Mouse (Mus musculus) ES-Bruce4 (cell line): Measurements from ENCODE around the gene Sh3gl1. TPM values are rescaled to one million over a fixed set of nuclear protein-coding genes. Genes with fewer than 3 reads are reported as not detected.

Experiments
- H3K27ac ChIP-seq: 2 replicates; pipeline ENCODE4 v1.5.1; 2012; ENCODE audit warnings: low read length, inconsistent platforms; ENCODE audit not compliant: insufficient read depth
- H3K27me3 ChIP-seq: 2 replicates; pipeline ENCODE4 v1.6.1; 2012; ENCODE audit warnings: mild to moderate bottlenecking, low read length, inconsistent platforms; ENCODE audit not compliant: control insufficient read depth, poor library complexity, insufficient read depth, severe bottlenecking
- H3K36me3 ChIP-seq: 2 replicates; pipeline ENCODE4 v1.6.1; 2012; ENCODE audit warnings: inconsistent platforms, mild to moderate bottlenecking, low read length, moderate library complexity; ENCODE audit not compliant: control insufficient read depth, poor library complexity, insufficient read depth, severe bottlenecking
- H3K4me1 ChIP-seq: one replicate; pipeline ENCODE4 v1.8.1; 2011; ENCODE audit warnings: low read length; ENCODE audit not compliant: control insufficient read depth, insufficient read depth
- H3K4me3 ChIP-seq: 2 replicates; pipeline ENCODE4 v1.5.1; 2011; ENCODE audit warnings: low read depth, mild to moderate bottlenecking, low read length
- H3K9ac ChIP-seq: 2 replicates; pipeline ENCODE4 v1.6.1; 2012; ENCODE audit warnings: low read depth, mild to moderate bottlenecking, inconsistent platforms; ENCODE audit not compliant: poor library complexity, severe bottlenecking
- H3K9me3 ChIP-seq: replicated peaks from 2 replicates; pipeline ENCODE4 v1.6.1; 2012; ENCODE audit warnings: mild to moderate bottlenecking, low read length, inconsistent platforms; ENCODE audit not compliant: control insufficient read depth, poor library complexity, insufficient read depth, severe bottlenecking
- CTCF ChIP-seq: IDR thresholded peaks from one replicate; pipeline ENCODE4 v1.8.1; 2011; ENCODE audit warnings: low read depth, low read length
- EP300 ChIP-seq: IDR thresholded peaks from 2 replicates; pipeline ENCODE4 v1.6.1; 2011; ENCODE audit warnings: low read depth, low read length; ENCODE audit not compliant: insufficient read depth
- POLR2A ChIP-seq: IDR thresholded peaks from one replicate; pipeline ENCODE4 v1.8.1; 2011; ENCODE audit warnings: low read length; ENCODE audit not compliant: insufficient read depth
- polyA plus RNA-seq: library from polyadenylated mRNA; stranded (reverse); fragments of >200 nt; gene quantifications from 2 replicates; pipeline ENCODE4 v1.2.4, GENCODE M21; 2011; ENCODE audit warnings: low read depth; ENCODE audit not compliant: missing spikeins, insufficient read depth, insufficient read length

The Sh3gl1 gene
- polyA plus RNA-seq, 1 experiment = 52.3 TPM

GRCm38 (mm10) chr17:55967186-55967585 is 69.2 kb downstream of the Sh3gl1 start:
- Histone ChIP-seq H3K4me1 (peaks cover 3% of the 10 kb centered on the region), H3K27me3 (no peaks in the 10 kb centered on the region), H3K27ac (no peak overlapping the region), H3K36me3 (no peaks in the 10 kb centered on the region), H3K9ac (no peak overlapping the region), H3K9me3 (no peaks in the 10 kb centered on the region), H3K4me3 (no peak overlapping the region)
- no peak for TF ChIP-seq CTCF
- no peak for TF ChIP-seq POLR2A
- no peak for TF ChIP-seq EP300

Other genes with a start within 250 kb of the Sh3gl1 start
- 2.5 and 3.7 TPM in 2 replicates for gene Zfp119a, start 157.7 kb downstream of the Sh3gl1 start, polyA plus RNA-seq
- gene Zfp959, start 144.5 kb downstream of the Sh3gl1 start, polyA plus RNA-seq = 8.4 and 10.0 TPM in 2 replicates
- 7.5 and 7.8 TPM in 2 replicates for gene Zfp119b, start 87.1 kb downstream of the Sh3gl1 start, polyA plus RNA-seq
- not detected in 2 replicates for gene Ebi3, start 84.0 kb downstream of the Sh3gl1 start, polyA plus RNA-seq
- gene Yju2, start 77.5 kb downstream of the Sh3gl1 start, polyA plus RNA-seq = 10.7 and 11.0 TPM in 2 replicates
- 2.5 and 4.3 TPM in 2 replicates for gene Shd, start 66.2 kb downstream of the Sh3gl1 start, polyA plus RNA-seq
- 22.0 and 46.7 TPM in 2 replicates for gene Fsd1, start 50.1 kb downstream of the Sh3gl1 start, polyA plus RNA-seq
- 16.7 and 18.1 TPM in 2 replicates for gene Stap2, start 31.1 kb downstream of the Sh3gl1 start, polyA plus RNA-seq
- 61.9 and 69.3 TPM in 2 replicates for gene Mpnd, start 30.9 kb downstream of the Sh3gl1 start, polyA plus RNA-seq
- 33.6 and 38.5 TPM in 2 replicates for gene Chaf1a, start 3.8 kb upstream of the Sh3gl1 start, polyA plus RNA-seq
- gene Ubxn6, start 38.4 kb upstream of the Sh3gl1 start, polyA plus RNA-seq = 38.4 and 38.7 TPM in 2 replicates
- gene Hdgfl2, start 43.0 kb upstream of the Sh3gl1 start, polyA plus RNA-seq = 77.5 and 82.8 TPM in 2 replicates
- gene Plin4, start 73.2 kb upstream of the Sh3gl1 start, polyA plus RNA-seq = 0.21 and 0.35 TPM in 2 replicates
- 0.90 and 1.0 TPM in 2 replicates for gene Plin5, start 81.0 kb upstream of the Sh3gl1 start, polyA plus RNA-seq
- gene Lrg1, start 85.4 kb upstream of the Sh3gl1 start, polyA plus RNA-seq = not detected in 2 replicates
- 2.1 and 2.5 TPM in 2 replicates for gene Sema6b, start 103.7 kb upstream of the Sh3gl1 start, polyA plus RNA-seq
- 1.8 and 2.5 TPM in 2 replicates for gene Tnfaip8l1, start 125.8 kb upstream of the Sh3gl1 start, polyA plus RNA-seq
- gene Mydgf, start 147.3 kb upstream of the Sh3gl1 start, polyA plus RNA-seq = 37.4 and 48.4 TPM in 2 replicates
- 20.9 and 21.1 TPM in 2 replicates for gene Dpp9, start 182.3 kb upstream of the Sh3gl1 start, polyA plus RNA-seq
- gene Fem1a, start 220.2 kb upstream of the Sh3gl1 start, polyA plus RNA-seq = 4.9 and 5.4 TPM in 2 replicates
- gene Ticam1, start 240.2 kb upstream of the Sh3gl1 start, polyA plus RNA-seq = 4.0 and 4.7 TPM in 2 replicates